Mouse (Mus musculus): ENCODE measurements at regions not wholly inside any gene's neighbourhood (a gene's known extent, or its start where the extent isn't known, plus 50 kb on each side); places are given as distances from the start of the nearest gene placed in this dataset.
"Not testable (repeated sequence)": the region's sequence is repeated elsewhere in the genome, so short reads cannot be mapped to it uniquely, and the experiment has no call there.

GRCm38 (mm10) chr15:27083596-27083995, 188.2 kb upstream of the Fbxl7 start:
- Histone ChIP-seq H3K27ac (replicated peaks; ENCODE audit: low read depth, low read length) (no peak overlapping the region), H3K4me2 (ENCODE audit: low read depth, low read length) (no peak overlapping the region), H3K36me3 (replicated peaks; ENCODE audit: control insufficient read depth, insufficient read depth, low read depth, low read length) (no peaks in the 10 kb centered on the region), H3K9me3 (replicated peaks; ENCODE audit: control insufficient read depth, low read length) (no peaks in the 10 kb centered on the region), H3K4me1 (ENCODE audit: control insufficient read depth, insufficient read depth, low read length) (no peaks in the 10 kb centered on the region), H3K4me3 (ENCODE audit: low read depth, low read length) (no peak overlapping the region), H3K9ac (replicated peaks; ENCODE audit: low read length) (no peak overlapping the region), H3K27me3 (ENCODE audit: control insufficient read depth, insufficient read depth, low read length) (no peaks in the 10 kb centered on the region)
- DNase-seq (ENCODE audit: low spot score), result no peak
- 76% methylated on average over 6 of the region's 6 CpGs for WGBS
- ATAC-seq (replicated peaks; ENCODE audit: insufficient number of reproducible peaks, low FRiP score, low TSS enrichment, low read depth), result no peak

GRCm38 (mm10) chr15:27089155-27089554, 193.8 kb upstream of the Fbxl7 start:
- Histone ChIP-seq H3K27ac (replicated peaks; ENCODE audit: low read depth, low read length) (no peak overlapping the region), H3K4me3 (ENCODE audit: low read depth, low read length) (no peak overlapping the region), H3K27me3 (ENCODE audit: control insufficient read depth, insufficient read depth, low read length) (no peaks in the 10 kb centered on the region), H3K36me3 (replicated peaks; ENCODE audit: control insufficient read depth, insufficient read depth, low read depth, low read length) (no peaks in the 10 kb centered on the region), H3K9ac (replicated peaks; ENCODE audit: low read length) (no peak overlapping the region), H3K9me3 (replicated peaks; ENCODE audit: control insufficient read depth, low read length) (no peaks in the 10 kb centered on the region), H3K4me2 (ENCODE audit: low read depth, low read length) (no peak overlapping the region), H3K4me1 (ENCODE audit: control insufficient read depth, insufficient read depth, low read length) (no peaks in the 10 kb centered on the region)
- 52% methylated on average over 6 of the region's 6 CpGs for WGBS
- peak; percentile 72 for DNase-seq (ENCODE audit: low spot score)
- ATAC-seq (replicated peaks; ENCODE audit: insufficient number of reproducible peaks, low FRiP score, low TSS enrichment, low read depth), result no peak

GRCm38 (mm10) chr15:27094102-27094501, 198.7 kb upstream of the Fbxl7 start:
- DNase-seq (ENCODE audit: low spot score) (no peak), ATAC-seq (replicated peaks; ENCODE audit: insufficient number of reproducible peaks, low FRiP score, low TSS enrichment, low read depth) (no peak)
- H3K4me2 ChIP-seq (ENCODE audit: low read depth, low read length), result no peak overlapping the region
- H3K27me3 ChIP-seq (ENCODE audit: control insufficient read depth, insufficient read depth, low read length), result no peaks in the 10 kb centered on the region
- no peak overlapping the region for H3K27ac ChIP-seq (replicated peaks; ENCODE audit: low read depth, low read length)
- no peak overlapping the region for H3K4me3 ChIP-seq (ENCODE audit: low read depth, low read length)
- H3K9ac ChIP-seq (replicated peaks; ENCODE audit: low read length), result no peak overlapping the region
- 86% methylated on average over 3 of the region's 3 CpGs for WGBS
- H3K4me1 ChIP-seq (ENCODE audit: control insufficient read depth, insufficient read depth, low read length), result no peaks in the 10 kb centered on the region
- no peaks in the 10 kb centered on the region for H3K36me3 ChIP-seq (replicated peaks; ENCODE audit: control insufficient read depth, insufficient read depth, low read depth, low read length)
- H3K9me3 ChIP-seq (replicated peaks; ENCODE audit: control insufficient read depth, low read length), result no peaks in the 10 kb centered on the region

DNA sequence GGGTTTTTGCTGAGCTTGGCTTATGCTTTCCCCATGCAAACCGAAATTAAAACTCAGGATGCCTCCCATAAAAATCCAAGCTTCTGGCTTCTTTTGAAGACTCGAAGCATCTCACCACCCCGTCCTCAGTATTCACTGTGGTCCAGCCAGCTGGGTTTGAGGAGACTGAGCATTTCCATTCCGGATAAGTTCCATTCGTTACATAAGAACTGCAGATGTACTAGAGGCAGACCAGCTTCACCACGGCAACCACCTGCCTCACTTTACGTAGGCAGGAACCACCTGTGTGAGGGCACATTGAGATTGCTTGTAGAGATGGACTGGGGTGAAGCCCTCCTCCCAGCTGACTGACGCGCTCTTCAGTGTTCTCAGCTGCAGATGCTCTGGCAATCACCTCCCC, 199.9 kb upstream of the Fbxl7 start:
- no peak overlapping the region for H3K4me3 ChIP-seq (ENCODE audit: low read depth, low read length)
- DNase-seq (ENCODE audit: low spot score) (no peak), ATAC-seq (replicated peaks; ENCODE audit: insufficient number of reproducible peaks, low FRiP score, low TSS enrichment, low read depth) (no peak)
- no peak overlapping the region for H3K9ac ChIP-seq (replicated peaks; ENCODE audit: low read length)
- H3K9me3 ChIP-seq (replicated peaks; ENCODE audit: control insufficient read depth, low read length), result no peaks in the 10 kb centered on the region
- H3K27me3 ChIP-seq (ENCODE audit: control insufficient read depth, insufficient read depth, low read length), result no peaks in the 10 kb centered on the region
- H3K4me2 ChIP-seq (ENCODE audit: low read depth, low read length), result no peak overlapping the region
- whole genome bisulfite sequencing, result 87% methylated on average over 9 of the region's 9 CpGs
- no peaks in the 10 kb centered on the region for H3K36me3 ChIP-seq (replicated peaks; ENCODE audit: control insufficient read depth, insufficient read depth, low read depth, low read length)
- H3K4me1 ChIP-seq (ENCODE audit: control insufficient read depth, insufficient read depth, low read length), result no peaks in the 10 kb centered on the region
- H3K27ac ChIP-seq (replicated peaks; ENCODE audit: low read depth, low read length), result no peak overlapping the region

DNA sequence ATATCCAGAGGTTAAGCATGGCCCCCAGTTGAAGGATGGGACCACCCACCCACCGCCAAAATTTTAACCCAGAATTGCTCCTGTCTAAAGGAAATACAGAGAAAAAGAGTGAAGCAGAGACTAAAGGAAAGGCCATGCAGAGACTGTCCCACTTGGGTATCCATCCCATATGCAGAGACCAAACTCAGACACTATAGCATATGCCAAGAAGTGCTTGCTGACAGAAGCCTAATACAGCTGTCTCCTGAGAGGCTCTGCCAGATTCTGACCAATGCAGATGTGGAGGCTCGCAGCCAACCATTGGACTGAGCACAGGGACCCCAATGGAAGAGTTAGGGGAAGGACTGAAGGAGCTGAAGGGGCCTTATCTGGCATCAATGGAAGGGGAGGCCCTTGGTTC, 206.2 kb upstream of the Fbxl7 start:
- WGBS, result 81% methylated on average over 2 of the region's 2 CpGs
- not testable (repeated sequence) for H3K27ac ChIP-seq (replicated peaks; ENCODE audit: low read depth, low read length); DNase-seq (ENCODE audit: low spot score); H3K4me2 ChIP-seq (ENCODE audit: low read depth, low read length); H3K4me3 ChIP-seq (ENCODE audit: low read depth, low read length); H3K9me3 ChIP-seq (replicated peaks; ENCODE audit: control insufficient read depth, low read length); H3K9ac ChIP-seq (replicated peaks; ENCODE audit: low read length); ATAC-seq (replicated peaks; ENCODE audit: insufficient number of reproducible peaks, low FRiP score, low TSS enrichment, low read depth); H3K4me1 ChIP-seq (ENCODE audit: control insufficient read depth, insufficient read depth, low read length); H3K27me3 ChIP-seq (ENCODE audit: control insufficient read depth, insufficient read depth, low read length); H3K36me3 ChIP-seq (replicated peaks; ENCODE audit: control insufficient read depth, insufficient read depth, low read depth, low read length)

DNA sequence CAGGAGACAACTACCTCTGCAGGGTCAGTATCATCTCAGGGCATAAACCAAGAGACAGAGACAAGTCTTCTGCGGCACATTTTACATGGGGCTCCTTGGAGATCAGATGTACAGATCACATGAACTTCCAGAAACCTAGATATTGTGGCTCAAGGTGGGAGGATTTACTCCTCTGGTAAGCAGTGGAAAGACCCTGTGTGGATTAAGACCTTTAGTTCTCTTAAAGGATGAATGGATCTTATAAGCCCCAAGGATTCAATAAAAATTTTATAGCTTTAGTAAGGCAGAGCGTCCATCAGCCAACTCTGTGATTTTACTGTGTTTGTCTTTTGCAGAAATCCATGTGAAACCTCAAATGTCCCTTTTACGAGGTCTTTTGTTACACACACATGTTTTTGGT, 213.8 kb upstream of the Fbxl7 start:
- no peaks in the 10 kb centered on the region for H3K36me3 ChIP-seq (replicated peaks; ENCODE audit: control insufficient read depth, insufficient read depth, low read depth, low read length)
- peak; percentile 25 for DNase-seq (ENCODE audit: low spot score)
- H3K4me1 ChIP-seq (ENCODE audit: control insufficient read depth, insufficient read depth, low read length), result no peaks in the 10 kb centered on the region
- ATAC-seq (replicated peaks; ENCODE audit: insufficient number of reproducible peaks, low FRiP score, low TSS enrichment, low read depth), result no peak
- H3K4me2 ChIP-seq (ENCODE audit: low read depth, low read length), result no peak overlapping the region
- H3K4me3 ChIP-seq (ENCODE audit: low read depth, low read length), result no peak overlapping the region
- no peak overlapping the region for H3K9ac ChIP-seq (replicated peaks; ENCODE audit: low read length)
- WGBS, result 55% methylated on average over 3 of the region's 3 CpGs
- H3K27me3 ChIP-seq (ENCODE audit: control insufficient read depth, insufficient read depth, low read length), result no peaks in the 10 kb centered on the region
- no peak overlapping the region for H3K27ac ChIP-seq (replicated peaks; ENCODE audit: low read depth, low read length)
- no peaks in the 10 kb centered on the region for H3K9me3 ChIP-seq (replicated peaks; ENCODE audit: control insufficient read depth, low read length)

DNA sequence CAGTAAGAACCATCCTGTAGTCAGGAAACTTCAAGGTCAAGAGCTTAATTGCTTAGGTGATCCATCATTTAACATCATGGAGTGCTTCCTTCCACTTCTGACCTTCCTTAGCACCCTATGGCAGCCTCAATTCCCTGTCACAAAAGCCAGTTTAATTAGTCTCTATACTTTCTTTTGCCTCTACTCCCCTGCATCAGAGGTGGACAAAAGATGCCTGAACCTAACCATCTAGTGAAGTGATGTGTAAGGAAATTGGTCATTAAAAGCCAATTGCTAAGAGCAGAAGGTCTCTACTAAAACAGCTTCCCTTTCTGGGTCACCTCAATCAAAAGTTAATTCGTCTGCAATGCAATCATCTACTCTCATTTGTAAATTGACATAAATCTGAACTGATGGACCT, 234.3 kb upstream of the Fbxl7 start:
- ATAC-seq (replicated peaks; ENCODE audit: insufficient number of reproducible peaks, low FRiP score, low TSS enrichment, low read depth) (no peak), DNase-seq (ENCODE audit: low spot score) (no peak)
- no peak overlapping the region for H3K4me3 ChIP-seq (ENCODE audit: low read depth, low read length)
- H3K27me3 ChIP-seq (ENCODE audit: control insufficient read depth, insufficient read depth, low read length), result no peaks in the 10 kb centered on the region
- no peaks in the 10 kb centered on the region for H3K4me1 ChIP-seq (ENCODE audit: control insufficient read depth, insufficient read depth, low read length)
- no peak overlapping the region for H3K4me2 ChIP-seq (ENCODE audit: low read depth, low read length)
- 17% methylated on average over 1 of the region's 1 CpGs for WGBS
- no peaks in the 10 kb centered on the region for H3K36me3 ChIP-seq (replicated peaks; ENCODE audit: control insufficient read depth, insufficient read depth, low read depth, low read length)
- H3K9me3 ChIP-seq (replicated peaks; ENCODE audit: control insufficient read depth, low read length), result no peaks in the 10 kb centered on the region
- H3K27ac ChIP-seq (replicated peaks; ENCODE audit: low read depth, low read length), result no peak overlapping the region
- H3K9ac ChIP-seq (replicated peaks; ENCODE audit: low read length), result no peak overlapping the region

- H3K9ac ChIP-seq (replicated peaks; ENCODE audit: low read length), result no peak overlapping the region
- no peak overlapping the region for H3K4me2 ChIP-seq (ENCODE audit: low read depth, low read length)
- no peaks in the 10 kb centered on the region for H3K4me1 ChIP-seq (ENCODE audit: control insufficient read depth, insufficient read depth, low read length)
- WGBS, result 81% methylated on average over 2 of the region's 2 CpGs
- H3K27ac ChIP-seq (replicated peaks; ENCODE audit: low read depth, low read length), result no peak overlapping the region
- no peaks in the 10 kb centered on the region for H3K27me3 ChIP-seq (ENCODE audit: control insufficient read depth, insufficient read depth, low read length)
- no peaks in the 10 kb centered on the region for H3K36me3 ChIP-seq (replicated peaks; ENCODE audit: control insufficient read depth, insufficient read depth, low read depth, low read length)
- no peak overlapping the region for H3K4me3 ChIP-seq (ENCODE audit: low read depth, low read length)
- no peak for DNase-seq (ENCODE audit: low spot score)
- ATAC-seq (replicated peaks; ENCODE audit: insufficient number of reproducible peaks, low FRiP score, low TSS enrichment, low read depth), result no peak
- H3K9me3 ChIP-seq (replicated peaks; ENCODE audit: control insufficient read depth, low read length), result no peaks in the 10 kb centered on the region
These were observed 237.4 kb upstream of the Fbxl7 start for GRCm38 (mm10) chr15:27132761-27133160.

GRCm38 (mm10) chr15:27137580-27137979, 242.2 kb upstream of the Fbxl7 start:
- Histone ChIP-seq H3K36me3 (replicated peaks; ENCODE audit: control insufficient read depth, insufficient read depth, low read depth, low read length) (no peaks in the 10 kb centered on the region), H3K27ac (replicated peaks; ENCODE audit: low read depth, low read length) (no peak overlapping the region), H3K4me1 (ENCODE audit: control insufficient read depth, insufficient read depth, low read length) (no peaks in the 10 kb centered on the region), H3K27me3 (ENCODE audit: control insufficient read depth, insufficient read depth, low read length) (no peaks in the 10 kb centered on the region), H3K4me2 (ENCODE audit: low read depth, low read length) (no peak overlapping the region), H3K9me3 (replicated peaks; ENCODE audit: control insufficient read depth, low read length) (no peaks in the 10 kb centered on the region), H3K9ac (replicated peaks; ENCODE audit: low read length) (no peak overlapping the region), H3K4me3 (ENCODE audit: low read depth, low read length) (no peak overlapping the region)
- no peak for ATAC-seq (replicated peaks; ENCODE audit: insufficient number of reproducible peaks, low FRiP score, low TSS enrichment, low read depth)
- WGBS, result 78% methylated on average over 5 of the region's 5 CpGs
- DNase-seq (ENCODE audit: low spot score), result no peak

Data from embryonic facial prominence, embryonic 11.5 days (tissue).